In genomic region chr19:10457484-10457800, GRCm38 (mm10) we compare ENCODE assay signal across 7 mouse cellular contexts. TPM values are rescaled to one million over a fixed set of nuclear protein-coding genes. Genes with fewer than 3 reads are reported as not detected.
DNase-seq lines count a peak whose midpoint lies in the region; ATAC-seq and TF ChIP-seq lines count a peak whose summit lies in the region.

No protein-coding gene starts in this region.

- WGBS in embryonic facial prominence, embryonic 13.5 days: under 1% methylated on average over 34 of the region's 34 CpGs
- under 1% methylated on average over 33 of the region's 34 CpGs for WGBS in hindbrain, embryonic 14.5 days
- under 1% methylated on average over 34 of the region's 34 CpGs for WGBS in limb, embryonic 13.5 days
- WGBS in midbrain, embryonic 14.5 days: under 1% methylated on average over 34 of the region's 34 CpGs

- H3K36me3 ChIP-seq in ES-Bruce4 (ENCODE audit: control insufficient read depth, insufficient read depth, low read length, poor library complexity, severe bottlenecking): no peaks in the 10 kb centered on the region
- H3K36me3 ChIP-seq in embryonic facial prominence, embryonic 13.5 days: no peaks in the 10 kb centered on the region
- H3K36me3 ChIP-seq in hindbrain, embryonic 14.5 days (replicated peaks; ENCODE audit: control insufficient read depth, insufficient read depth): no peaks in the 10 kb centered on the region
- H3K36me3 ChIP-seq in limb, embryonic 13.5 days: no peaks in the 10 kb centered on the region
- H3K36me3 ChIP-seq in midbrain, embryonic 14.5 days (ENCODE audit: control insufficient read depth, insufficient read depth, low read length): no peaks in the 10 kb centered on the region

- no peak overlapping the region for H3K27ac ChIP-seq in ES-Bruce4 (ENCODE audit: insufficient read depth, low read length)
- no peak overlapping the region for H3K27ac ChIP-seq in embryonic facial prominence, embryonic 13.5 days
- peak overlapping the region; percentile 72; the same call in 1 of the 2 replicates for H3K27ac ChIP-seq in hindbrain, embryonic 14.5 days
- H3K27ac ChIP-seq in limb, embryonic 13.5 days: no peak overlapping the region
- H3K27ac ChIP-seq in midbrain, embryonic 14.5 days (replicated peaks; ENCODE audit: low read depth, low read length): no peak overlapping the region

- TF ChIP-seq CTCF in ES-Bruce4 (IDR thresholded peaks at IDR 0.05; ENCODE audit: low read depth, low read length): no peak

- TF ChIP-seq EP300 in ES-Bruce4 (IDR thresholded peaks at IDR 0.05; ENCODE audit: insufficient read depth, low read depth, low read length): no peak

- H3K9ac ChIP-seq in ES-Bruce4 (ENCODE audit: low read depth, poor library complexity, severe bottlenecking): peak overlapping the region; percentile 54
- H3K9ac ChIP-seq in embryonic facial prominence, embryonic 13.5 days: peak overlapping the region; percentile 61
- peak overlapping the region; percentile 54 for H3K9ac ChIP-seq in hindbrain, embryonic 14.5 days
- H3K9ac ChIP-seq in limb, embryonic 13.5 days: peak overlapping the region; percentile 58
- H3K9ac ChIP-seq in midbrain, embryonic 14.5 days (replicated peaks; ENCODE audit: low read length): peak overlapping the region; percentile 47

- TF ChIP-seq POLR2A in ES-Bruce4 (IDR thresholded peaks at IDR 0.05; ENCODE audit: insufficient read depth, low read length): peak; percentile 53

- peak; percentile 29 to 31 for DNase-seq in B cell, adult 2 months
- peak; percentile 81 for DNase-seq in hindbrain, embryonic 14.5 days (ENCODE audit: low spot score)
- peak; percentile 93 for DNase-seq in midbrain, embryonic 14.5 days
- peak; percentile 50 for DNase-seq in urinary bladder, postnatal 25 days (ENCODE audit: low spot score)

- no peaks in the 10 kb centered on the region for H3K9me3 ChIP-seq in ES-Bruce4 (replicated peaks; ENCODE audit: control insufficient read depth, insufficient read depth, low read length, poor library complexity, severe bottlenecking)
- H3K9me3 ChIP-seq in embryonic facial prominence, embryonic 13.5 days: no peaks in the 10 kb centered on the region
- no peaks in the 10 kb centered on the region for H3K9me3 ChIP-seq in hindbrain, embryonic 14.5 days (ENCODE audit: control insufficient read depth, low read length)
- no peaks in the 10 kb centered on the region for H3K9me3 ChIP-seq in limb, embryonic 13.5 days
- no peaks in the 10 kb centered on the region for H3K9me3 ChIP-seq in midbrain, embryonic 14.5 days (ENCODE audit: control insufficient read depth, low read length)

- no peaks in the 10 kb centered on the region for H3K4me1 ChIP-seq in ES-Bruce4 (ENCODE audit: control insufficient read depth, insufficient read depth, low read length)
- peaks cover 24% of the 10 kb centered on the region for H3K4me1 ChIP-seq in embryonic facial prominence, embryonic 13.5 days
- peaks cover 14% of the 10 kb centered on the region; the same call in 1 of the 2 replicates for H3K4me1 ChIP-seq in hindbrain, embryonic 14.5 days (replicated peaks; ENCODE audit: control insufficient read depth, insufficient read depth, low read length)
- H3K4me1 ChIP-seq in limb, embryonic 13.5 days: peaks cover 28% of the 10 kb centered on the region
- peaks cover 15% of the 10 kb centered on the region for H3K4me1 ChIP-seq in midbrain, embryonic 14.5 days (ENCODE audit: control insufficient read depth, insufficient read depth, low read length)

- H3K4me2 ChIP-seq in embryonic facial prominence, embryonic 13.5 days: peak overlapping the region; percentile 93
- H3K4me2 ChIP-seq in hindbrain, embryonic 14.5 days (replicated peaks): peak overlapping the region; percentile 83
- peak overlapping the region; percentile 86 for H3K4me2 ChIP-seq in limb, embryonic 13.5 days (replicated peaks)
- peak overlapping the region; percentile 89 for H3K4me2 ChIP-seq in midbrain, embryonic 14.5 days (ENCODE audit: low read length)

- peak; percentile 80 for ATAC-seq in embryonic facial prominence, embryonic 13.5 days (ENCODE audit: insufficient number of reproducible peaks, insufficient read depth, low FRiP score, low TSS enrichment, low read depth)
- peak; percentile 92 for ATAC-seq in hindbrain, embryonic 14.5 days (ENCODE audit: low FRiP score)
- peak; percentile 90 for ATAC-seq in limb, embryonic 13.5 days (ENCODE audit: low FRiP score, low read depth)
- ATAC-seq in midbrain, embryonic 14.5 days (ENCODE audit: low FRiP score, low TSS enrichment): peak; percentile 90

- peaks cover 6% of the 10 kb centered on the region for H3K27me3 ChIP-seq in ES-Bruce4 (ENCODE audit: control insufficient read depth, insufficient read depth, low read length, poor library complexity, severe bottlenecking)
- peaks cover 92% of the 10 kb centered on the region for H3K27me3 ChIP-seq in embryonic facial prominence, embryonic 13.5 days
- H3K27me3 ChIP-seq in hindbrain, embryonic 14.5 days (ENCODE audit: control insufficient read depth, insufficient read depth, low read length): peaks cover 65% of the 10 kb centered on the region
- H3K27me3 ChIP-seq in limb, embryonic 13.5 days: peaks cover 97% of the 10 kb centered on the region
- peaks cover 41% of the 10 kb centered on the region for H3K27me3 ChIP-seq in midbrain, embryonic 14.5 days (ENCODE audit: control insufficient read depth, insufficient read depth, low read length)

- H3K4me3 ChIP-seq in ES-Bruce4 (ENCODE audit: low read depth, low read length): peak overlapping the region; percentile 38
- H3K4me3 ChIP-seq in embryonic facial prominence, embryonic 13.5 days: peak overlapping the region; percentile 52
- H3K4me3 ChIP-seq in hindbrain, embryonic 14.5 days (replicated peaks; ENCODE audit: low read length): peak overlapping the region; percentile 50
- H3K4me3 ChIP-seq in limb, embryonic 13.5 days: peak overlapping the region; percentile 57
- H3K4me3 ChIP-seq in midbrain, embryonic 14.5 days (replicated peaks; ENCODE audit: low read depth, low read length): peak overlapping the region; percentile 48

RNA-seq across cellular contexts. Expression of gene Lrrc10b, which starts 0.2 kb away (rescaled TPM):
- polyA plus RNA-seq in ES-Bruce4 (2011; ENCODE audit: insufficient read depth, insufficient read length, low read depth, missing spikeins): not detected in 2 replicates
- polyA plus RNA-seq in embryonic facial prominence, embryonic 13.5 days (2015; fragmentation: Nextera tagmentation; extraction: Ambion mirVana): 0.25 and 0.28 TPM in 2 replicates
- 1.5 and 1.6 TPM in 2 replicates for polyA plus RNA-seq in hindbrain, embryonic 14.5 days (2014; fragmentation: Nextera tagmentation; extraction: Ambion mirVana)
- polyA plus RNA-seq in limb, embryonic 13.5 days (2015; fragmentation: Nextera tagmentation; extraction: Ambion mirVana): 0.25 and 0.37 TPM in 2 replicates
- polyA plus RNA-seq in midbrain, embryonic 14.5 days (2014; fragmentation: Nextera tagmentation; extraction: Ambion mirVana): 0.91 and 1.1 TPM in 2 replicates

RNA-seq across cellular contexts. Expression of gene Ppp1r32, which starts 25.3 kb away (rescaled TPM):
- 0.58 and 1.4 TPM in 2 replicates for polyA plus RNA-seq in ES-Bruce4 (2011; ENCODE audit: insufficient read depth, insufficient read length, low read depth, missing spikeins)
- 0.27 and 0.39 TPM in 2 replicates for polyA plus RNA-seq in embryonic facial prominence, embryonic 13.5 days (2015; fragmentation: Nextera tagmentation; extraction: Ambion mirVana)
- polyA plus RNA-seq in hindbrain, embryonic 14.5 days (2014; fragmentation: Nextera tagmentation; extraction: Ambion mirVana): 1.9 and 2.8 TPM in 2 replicates
- polyA plus RNA-seq in limb, embryonic 13.5 days (2015; fragmentation: Nextera tagmentation; extraction: Ambion mirVana): not detected in 2 replicates
- polyA plus RNA-seq in midbrain, embryonic 14.5 days (2014; fragmentation: Nextera tagmentation; extraction: Ambion mirVana): 1.4 and 1.6 TPM in 2 replicates

Comparison
In these comparisons a context has a peak if more than half of its experiments do, and no peak if none do; other contexts are left out.
1. DNase-seq: peak in every context shown above with its lines; median percentile 93 in midbrain, embryonic 14.5 days; 81 in hindbrain, embryonic 14.5 days; 50 in urinary bladder, postnatal 25 days; 30 in B cell, adult 2 months.